Mouse (Mus musculus) midbrain, embryonic 12.5 days (tissue): Measurements from ENCODE around the gene Rb1. TPM values are rescaled to one million over a fixed set of nuclear protein-coding genes. Genes with fewer than 3 reads are reported as not detected.

ENCODE experiments used
- ATAC-seq: fragments of 200-750 bp; cut with Nextera tagmentation; 2 replicates; pipeline ENCODE4 v1.8.0; 2017; ENCODE audit warnings: low read depth, moderate TSS enrichment, moderate library complexity; ENCODE audit not compliant: low FRiP score
- H3K27ac ChIP-seq: fragments of 300-500 bp; sonication (generic); replicated peaks from 2 replicates; pipeline ENCODE4 v1.5.1; 2016; ENCODE audit warnings: mild to moderate bottlenecking
- H3K27me3 ChIP-seq: fragments of 300-500 bp; sonication (generic); 2 replicates; pipeline ENCODE4 v1.6.1; 2016; ENCODE audit warnings: mild to moderate bottlenecking
- H3K36me3 ChIP-seq: fragments of 300-500 bp; sonication (generic); 2 replicates; pipeline ENCODE4 v1.6.1; 2016
- H3K4me1 ChIP-seq: fragments of 300-500 bp; sonication (generic); 2 replicates; pipeline ENCODE4 v1.6.1; 2016
- H3K4me2 ChIP-seq: fragments of 300-500 bp; sonication (generic); replicated peaks from 2 replicates; pipeline ENCODE4 v1.6.1; 2016; ENCODE audit warnings: mild to moderate bottlenecking, moderate library complexity
- H3K4me3 ChIP-seq: fragments of 300-500 bp; sonication (generic); 2 replicates; pipeline ENCODE4 v1.5.1; 2016; ENCODE audit warnings: mild to moderate bottlenecking
- H3K9ac ChIP-seq: fragments of 300-500 bp; sonication (generic); replicated peaks from 2 replicates; pipeline ENCODE4 v1.6.1; 2016; ENCODE audit warnings: mild to moderate bottlenecking, moderate library complexity
- H3K9me3 ChIP-seq: fragments of 300-500 bp; sonication (generic); 2 replicates; pipeline ENCODE4 v1.6.1; 2016; ENCODE audit warnings: mild to moderate bottlenecking
- WGBS: fragments of 180-500 bp; shearing (Covaris S2); methylation state at CpG from one replicate; pipeline ENCODE4 v1.1.7; 2016; 5-methylcytosine and 5-hydroxymethylcytosine counted together
- polyA plus RNA-seq: library from polyadenylated mRNA; unstranded; fragments of >200 nt; fragmentation: Nextera tagmentation; extraction: Ambion mirVana; gene quantifications from 2 replicates; pipeline ENCODE4 v1.2.1, GENCODE M21; 2016

Gene Rb1
- polyA plus RNA-seq, 1 experiment from 2014 or later = 34.0 TPM

GRCm38 (mm10) chr14:73255426-73255970, 70.1 kb downstream of the Rb1 start:
- Histone ChIP-seq H3K27ac (no peak overlapping the region), H3K9me3 (no peaks in the 10 kb centered on the region), H3K27me3 (no peaks in the 10 kb centered on the region), H3K4me3 (no peak overlapping the region), H3K4me2 (no peak overlapping the region), H3K9ac (no peak overlapping the region), H3K36me3 (no peaks in the 10 kb centered on the region), H3K4me1 (no peaks in the 10 kb centered on the region)
- no peak for ATAC-seq
- WGBS = 71% methylated on average over 3 of the region's 3 CpGs

GRCm38 (mm10) chr14:73254412-73254811, 71.2 kb downstream of the Rb1 start:
- Histone ChIP-seq H3K27ac (no peak overlapping the region), H3K9me3 (no peaks in the 10 kb centered on the region), H3K9ac (no peak overlapping the region), H3K36me3 (no peaks in the 10 kb centered on the region), H3K4me1 (no peaks in the 10 kb centered on the region), H3K4me2 (no peak overlapping the region), H3K4me3 (no peak overlapping the region), H3K27me3 (no peaks in the 10 kb centered on the region)
- 0 out of 2 replicates have a peak, but pooled peaks have one; percentile 41 for ATAC-seq
- WGBS = 84% methylated on average over 4 of the region's 4 CpGs

GRCm38 (mm10) chr14:73253453-73254251, 72.0 kb downstream of the Rb1 start:
- Histone ChIP-seq H3K4me3 (no peak overlapping the region), H3K4me1 (no peaks in the 10 kb centered on the region), H3K27ac (no peak overlapping the region), H3K4me2 (no peak overlapping the region), H3K36me3 (no peaks in the 10 kb centered on the region), H3K9me3 (no peaks in the 10 kb centered on the region), H3K27me3 (no peaks in the 10 kb centered on the region), H3K9ac (no peak overlapping the region)
- WGBS = 50% methylated on average over 6 of the region's 6 CpGs
- no peak for ATAC-seq

- no peak overlapping the region for H3K9ac ChIP-seq
- no peaks in the 10 kb centered on the region for H3K4me1 ChIP-seq
- no peak overlapping the region for H3K4me3 ChIP-seq
- no peak overlapping the region for H3K4me2 ChIP-seq
- H3K27me3 ChIP-seq = no peaks in the 10 kb centered on the region
- H3K36me3 ChIP-seq = no peaks in the 10 kb centered on the region
- ATAC-seq = no peak
- 70% methylated on average over 2 of the region's 2 CpGs for WGBS
- no peak overlapping the region for H3K27ac ChIP-seq
- no peaks in the 10 kb centered on the region for H3K9me3 ChIP-seq
These were observed 73.3 kb downstream of the Rb1 start for GRCm38 (mm10) chr14:73252276-73252675.

GRCm38 (mm10) chr14:73250056-73250455, 75.6 kb downstream of the Rb1 start:
- H3K4me3 ChIP-seq = no peak overlapping the region
- no peak overlapping the region for H3K9ac ChIP-seq
- no peaks in the 10 kb centered on the region for H3K4me1 ChIP-seq
- no peaks in the 10 kb centered on the region for H3K27me3 ChIP-seq
- WGBS = 99% methylated on average over 2 of the region's 2 CpGs
- no peak overlapping the region for H3K27ac ChIP-seq
- ATAC-seq = no peak
- H3K36me3 ChIP-seq = no peaks in the 10 kb centered on the region
- no peak overlapping the region for H3K4me2 ChIP-seq
- H3K9me3 ChIP-seq = no peaks in the 10 kb centered on the region

- Histone ChIP-seq H3K4me2 (no peak overlapping the region), H3K9ac (no peak overlapping the region), H3K9me3 (no peaks in the 10 kb centered on the region), H3K36me3 (peaks cover 10% of the 10 kb centered on the region), H3K4me1 (no peaks in the 10 kb centered on the region), H3K27me3 (no peaks in the 10 kb centered on the region), H3K27ac (no peak overlapping the region), H3K4me3 (no peak overlapping the region)
- no peak for ATAC-seq
- WGBS = 100% methylated on average over 2 of the region's 2 CpGs
These were observed 81.5 kb downstream of the Rb1 start for GRCm38 (mm10) chr14:73244061-73244597.

- peak overlapping the region; percentile 20; the same call in 1 of the 2 replicates for H3K4me3 ChIP-seq
- H3K4me2 ChIP-seq = peak overlapping the region; percentile 35
These were observed 85.8 kb downstream of the Rb1 start for GRCm38 (mm10) chr14:73239857-73240256.

GRCm38 (mm10) chr14:73239291-73239690, 86.3 kb downstream of the Rb1 start:
- Histone ChIP-seq H3K4me2 (peak overlapping the region; percentile 56), H3K4me1 (0 out of 2 replicates have a peak, but pooled peaks cover 6% of the 10 kb centered on the region), H3K9ac (peak overlapping the region; percentile 77), H3K27me3 (no peaks in the 10 kb centered on the region), H3K9me3 (no peaks in the 10 kb centered on the region), H3K27ac (peak overlapping the region; percentile 92), H3K4me3 (peak overlapping the region; percentile 54), H3K36me3 (peaks cover 10% of the 10 kb centered on the region)
- ATAC-seq = peak; percentile 65
- 0% methylated on average over 6 of the region's 6 CpGs for WGBS

More at GRCm38 (mm10) chr14:73239857-73240256, 85.8 kb downstream of the Rb1 start:
- Histone ChIP-seq H3K27ac (no peak overlapping the region), H3K4me1 (0 out of 2 replicates have a peak, but pooled peaks cover under 1% of the 10 kb centered on the region), H3K27me3 (no peaks in the 10 kb centered on the region), H3K36me3 (peaks cover 10% of the 10 kb centered on the region), H3K9me3 (no peaks in the 10 kb centered on the region), H3K9ac (no peak overlapping the region)
- WGBS = 50% methylated on average over 3 of the region's 3 CpGs
- ATAC-seq = no peak

- WGBS = under 1% methylated on average over 20 of the region's 20 CpGs
- H3K27me3 ChIP-seq = no peaks in the 10 kb centered on the region
- H3K4me2 ChIP-seq = peak overlapping the region; percentile 56
- peaks cover 7% of the 10 kb centered on the region for H3K36me3 ChIP-seq
- peak; percentile 87 for ATAC-seq
- H3K9me3 ChIP-seq = no peaks in the 10 kb centered on the region
- H3K4me1 ChIP-seq = 0 out of 2 replicates have a peak, but pooled peaks cover 8% of the 10 kb centered on the region
- H3K27ac ChIP-seq = peak overlapping the region; percentile 92
- peak overlapping the region; percentile 77 for H3K9ac ChIP-seq
- H3K4me3 ChIP-seq = peak overlapping the region; percentile 54
These were observed 86.9 kb downstream of the Rb1 start for GRCm38 (mm10) chr14:73238498-73239250.

- H3K4me1 ChIP-seq = 0 out of 2 replicates have a peak, but pooled peaks cover 8% of the 10 kb centered on the region
- no peaks in the 10 kb centered on the region for H3K9me3 ChIP-seq
- peak within 1 kb of the TSS; percentile 54 for H3K4me3 ChIP-seq
- WGBS = 0% methylated on average over 19 of the region's 19 CpGs
- H3K4me2 ChIP-seq = peak within 1 kb of the TSS; percentile 56
- no peaks in the 10 kb centered on the region for H3K27me3 ChIP-seq
- peak; percentile 82 for ATAC-seq
- peak within 1 kb of the TSS; percentile 92 for H3K27ac ChIP-seq
- peak within 1 kb of the TSS; percentile 77 for H3K9ac ChIP-seq
- peaks cover 7% of the 10 kb centered on the region; the same call in 1 of the 2 replicates for H3K36me3 ChIP-seq
These were observed 87.7 kb downstream of the Rb1 start, which contains the start of gene Lpar6 for GRCm38 (mm10) chr14:73237848-73238321. Gene Lpar6 (plus strand): TSS chr14:73237895.

- H3K9ac ChIP-seq = no peak overlapping the region
- no peaks in the 10 kb centered on the region for H3K36me3 ChIP-seq
- no peak overlapping the region for H3K4me3 ChIP-seq
- H3K9me3 ChIP-seq = no peaks in the 10 kb centered on the region
- WGBS = 9% methylated on average over 2 of the region's 2 CpGs
- H3K4me1 ChIP-seq = peaks cover 15% of the 10 kb centered on the region; the same call in 1 of the 2 replicates
- H3K4me2 ChIP-seq = no peak overlapping the region
- ATAC-seq = no peak
- H3K27me3 ChIP-seq = no peaks in the 10 kb centered on the region
- H3K27ac ChIP-seq = peak overlapping the region; percentile 54
These were observed 91.1 kb downstream of the Rb1 start for GRCm38 (mm10) chr14:73234468-73235031.
